Mouse (Mus musculus): ENCODE measurements around the gene Ambra1.

DNA sequence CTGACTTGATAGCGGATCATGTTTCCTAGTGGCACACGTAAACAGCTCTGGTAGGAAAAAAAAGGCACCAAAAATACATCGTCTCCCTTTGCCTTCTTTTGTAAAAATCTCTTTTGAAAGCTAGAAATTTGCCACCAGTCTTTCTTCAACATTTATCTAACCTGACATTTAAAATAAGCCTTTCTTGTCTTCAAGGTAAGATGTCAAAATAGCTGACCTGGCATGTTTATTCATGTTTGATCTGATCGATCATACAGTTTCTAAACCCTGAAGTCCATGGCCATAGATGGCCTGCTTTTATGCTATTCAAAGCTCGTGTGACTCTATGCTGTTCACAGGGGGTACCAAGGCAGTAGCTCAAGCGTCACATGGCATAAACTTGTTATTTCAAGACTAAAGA, 124.6 kb downstream of the Ambra1 start:
- TF ChIP-seq POLR2A (IDR thresholded peaks at IDR 0.05; ENCODE audit: borderline replicate concordance, extremely low read depth, insufficient read depth, insufficient read length, poor library complexity, severe bottlenecking) = no peak
- TF ChIP-seq CTCF (IDR thresholded peaks at IDR 0.05; ENCODE audit: borderline replicate concordance, extremely low read depth, insufficient read depth, insufficient read length) = no peak
